Mouse (Mus musculus) heart, embryonic 15.5 days (tissue): ENCODE results near the gene Bag6. TPM values are rescaled to one million over a fixed set of nuclear protein-coding genes. Genes with fewer than 3 reads are reported as not detected.

Experiments used
- ATAC-seq: fragments of 200-750 bp; cut with Nextera tagmentation; replicated peaks from 2 replicates; pipeline ENCODE4 v1.8.0; 2017; ENCODE audit warnings: low read depth, moderate TSS enrichment; ENCODE audit not compliant: insufficient number of reproducible peaks, insufficient read depth, low FRiP score
- H3K27ac ChIP-seq: fragments of 300-500 bp; sonication (generic); 2 replicates; pipeline ENCODE4 v1.5.1; 2015; ENCODE audit warnings: mild to moderate bottlenecking, inconsistent platforms
- H3K27me3 ChIP-seq: fragments of 300-500 bp; sonication (generic); 2 replicates; pipeline ENCODE4 v1.6.1; 2015; ENCODE audit warnings: inconsistent platforms
- H3K36me3 ChIP-seq: fragments of 300-500 bp; sonication (generic); 2 replicates; pipeline ENCODE4 v1.6.1; 2015; ENCODE audit warnings: mild to moderate bottlenecking, inconsistent platforms
- H3K4me1 ChIP-seq: fragments of 300-500 bp; sonication (generic); replicated peaks from 2 replicates; pipeline ENCODE4 v1.6.1; 2015; ENCODE audit warnings: inconsistent platforms
- H3K4me2 ChIP-seq: fragments of 300-500 bp; sonication (generic); 2 replicates; pipeline ENCODE4 v1.6.1; 2015; ENCODE audit warnings: inconsistent platforms, mild to moderate bottlenecking, moderate library complexity
- H3K4me3 ChIP-seq: fragments of 300-500 bp; sonication (generic); 2 replicates; pipeline ENCODE4 v1.5.1; 2015; ENCODE audit warnings: mild to moderate bottlenecking, inconsistent platforms
- H3K9ac ChIP-seq: fragments of 300-500 bp; sonication (generic); 2 replicates; pipeline ENCODE4 v1.6.1; 2015; ENCODE audit warnings: mild to moderate bottlenecking, inconsistent platforms
- H3K9me3 ChIP-seq: fragments of 300-500 bp; sonication (generic); replicated peaks from 2 replicates; pipeline ENCODE4 v1.6.1; 2016; ENCODE audit warnings: inconsistent platforms
- WGBS: fragments of 180-500 bp; shearing (Covaris S2); methylation state at CpG from one replicate; pipeline ENCODE4 v1.1.7; 2015; ENCODE audit warnings: mixed read lengths; 5-methylcytosine and 5-hydroxymethylcytosine counted together
- polyA plus RNA-seq: library from polyadenylated mRNA; unstranded; fragments of >200 nt; fragmentation: Nextera tagmentation; extraction: Ambion mirVana; gene quantifications from 2 replicates; pipeline ENCODE4 v1.2.1, GENCODE M21; 2015

Bag6 gene
- polyA plus RNA-seq, result 40.8 and 44.0 TPM in 2 replicates

DNA sequence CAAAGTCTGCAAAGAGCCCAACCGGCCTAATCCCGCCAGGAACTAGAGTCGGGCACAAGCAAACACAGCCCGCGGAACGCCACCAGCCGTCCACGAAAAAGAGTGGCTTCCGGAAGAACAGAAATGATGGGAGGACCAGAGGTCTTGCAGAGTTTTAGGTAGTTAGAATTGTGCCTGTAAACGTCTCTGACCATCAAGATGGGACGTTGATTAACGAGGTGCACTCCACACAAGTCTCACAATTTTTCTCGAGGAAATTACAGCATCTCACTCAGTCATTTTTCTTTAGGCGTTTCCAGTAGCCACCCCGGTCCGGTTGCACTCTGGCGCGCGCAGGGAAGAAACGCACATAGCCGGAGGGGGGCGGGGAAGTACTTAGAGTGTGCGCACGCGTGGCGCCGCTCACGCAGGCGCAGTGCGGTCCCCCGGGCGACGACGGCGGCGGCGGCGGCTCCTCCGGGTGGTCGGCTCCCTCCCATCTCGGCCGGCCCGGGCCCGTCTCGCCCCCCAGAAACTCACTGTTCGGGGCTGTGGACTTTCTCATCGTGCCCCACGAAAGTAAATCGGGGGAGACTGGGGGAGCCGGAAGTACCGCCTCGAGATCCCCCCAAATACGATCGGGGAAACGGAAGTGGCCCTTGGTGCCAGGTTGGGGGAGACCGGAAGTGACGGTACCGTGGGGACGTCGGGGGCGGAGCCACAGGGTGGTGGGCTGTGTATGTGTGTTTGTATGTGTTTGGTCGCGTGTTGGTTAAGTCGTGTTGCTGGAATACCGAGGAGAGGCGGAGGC lies at the start of gene Bag6:
Gene Bag6, plus strand, starts transcription at position 378 of the 790 bp plus-strand sequence.
- under 1% methylated on average over 66 of the region's 66 CpGs for WGBS

DNA sequence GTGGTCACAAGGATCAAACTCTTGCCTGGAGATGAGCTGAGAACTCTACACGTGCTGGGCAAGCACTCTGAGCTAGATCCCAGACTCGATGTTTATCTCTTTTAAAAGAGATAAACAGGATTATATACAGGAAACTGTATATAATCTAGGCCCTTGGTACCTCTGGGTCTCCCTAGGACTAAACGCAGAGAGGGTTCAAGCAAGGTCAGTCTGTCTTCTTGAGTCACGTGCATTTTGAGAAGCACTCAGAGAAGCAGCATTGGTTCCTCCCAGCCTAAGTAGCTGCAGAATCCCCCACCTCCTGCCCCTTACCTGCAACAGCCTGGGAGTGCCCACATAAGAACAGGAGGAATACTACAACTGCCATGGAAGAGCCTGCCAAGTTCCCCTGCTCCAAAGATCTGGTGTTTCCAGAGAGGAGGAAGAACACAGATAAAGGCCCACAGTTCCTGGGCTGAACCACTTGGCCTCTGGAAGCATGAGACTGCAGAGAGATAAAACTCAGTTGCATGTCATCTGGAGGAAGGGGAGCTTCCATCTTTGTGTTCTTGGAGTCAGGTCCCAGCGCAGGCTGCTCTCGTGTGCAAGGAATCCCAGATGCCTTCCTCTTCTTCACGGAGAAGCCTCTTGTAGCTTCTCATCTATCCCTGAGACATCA lies 49.6 kb upstream of the Bag6 start, which contains the start of gene Ly6g6f:
Gene Ly6g6f, minus strand, starts transcription at position 403 of the 658 bp plus-strand sequence.
- Histone ChIP-seq H3K4me2 (no peak within 1 kb of the TSS), H3K4me3 (no peak within 1 kb of the TSS), H3K4me1 (peaks cover 6% of the 10 kb centered on the region), H3K27me3 (0 out of 2 replicates have a peak, but pooled peaks cover 4% of the 10 kb centered on the region), H3K36me3 (no peaks in the 10 kb centered on the region), H3K9ac (no peak within 1 kb of the TSS), H3K27ac (no peak within 1 kb of the TSS), H3K9me3 (no peaks in the 10 kb centered on the region)
- no peak for ATAC-seq
- 50% methylated on average over 7 of the region's 7 CpGs for WGBS

More for the DNA sequence above, at the start of gene Bag6:
- ATAC-seq, result peak; percentile 95
- Histone ChIP-seq H3K27ac (peak within 1 kb of the TSS; percentile 99), H3K36me3 (peaks cover 25% of the 10 kb centered on the region), H3K27me3 (no peaks in the 10 kb centered on the region), H3K4me1 (peaks cover 14% of the 10 kb centered on the region), H3K9me3 (no peaks in the 10 kb centered on the region), H3K4me3 (peak within 1 kb of the TSS; percentile 88), H3K9ac (peak within 1 kb of the TSS; percentile 82), H3K4me2 (peak within 1 kb of the TSS; percentile 73)

DNA sequence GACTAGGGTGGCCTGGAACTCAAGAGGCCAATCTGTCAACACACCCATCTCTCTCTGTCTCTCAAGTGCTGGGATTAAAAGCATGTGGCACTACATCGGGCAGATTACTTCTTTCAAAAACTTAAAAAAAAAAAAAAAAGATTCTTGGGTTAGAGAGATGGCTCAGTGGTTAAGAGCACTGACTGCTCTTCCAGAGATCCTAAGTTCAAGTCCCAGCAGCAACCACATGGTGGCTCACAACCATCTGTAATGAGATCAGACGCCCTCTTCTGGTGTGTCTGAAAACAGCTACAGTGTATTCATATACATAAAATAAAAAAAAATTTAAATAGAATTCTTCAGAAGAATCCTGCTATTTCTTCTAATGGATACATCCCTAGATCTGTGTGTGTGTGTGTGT lies 46.8 kb upstream of the Bag6 start:
- Histone ChIP-seq H3K27ac (no peak overlapping the region), H3K9ac (no peak overlapping the region), H3K9me3 (no peaks in the 10 kb centered on the region), H3K36me3 (peaks cover 15% of the 10 kb centered on the region), H3K4me2 (no peak overlapping the region), H3K4me3 (no peak overlapping the region), H3K27me3 (no peaks in the 10 kb centered on the region), H3K4me1 (peaks cover 11% of the 10 kb centered on the region)
- 29% methylated on average over 2 of the region's 2 CpGs for WGBS
- ATAC-seq, result no peak

DNA sequence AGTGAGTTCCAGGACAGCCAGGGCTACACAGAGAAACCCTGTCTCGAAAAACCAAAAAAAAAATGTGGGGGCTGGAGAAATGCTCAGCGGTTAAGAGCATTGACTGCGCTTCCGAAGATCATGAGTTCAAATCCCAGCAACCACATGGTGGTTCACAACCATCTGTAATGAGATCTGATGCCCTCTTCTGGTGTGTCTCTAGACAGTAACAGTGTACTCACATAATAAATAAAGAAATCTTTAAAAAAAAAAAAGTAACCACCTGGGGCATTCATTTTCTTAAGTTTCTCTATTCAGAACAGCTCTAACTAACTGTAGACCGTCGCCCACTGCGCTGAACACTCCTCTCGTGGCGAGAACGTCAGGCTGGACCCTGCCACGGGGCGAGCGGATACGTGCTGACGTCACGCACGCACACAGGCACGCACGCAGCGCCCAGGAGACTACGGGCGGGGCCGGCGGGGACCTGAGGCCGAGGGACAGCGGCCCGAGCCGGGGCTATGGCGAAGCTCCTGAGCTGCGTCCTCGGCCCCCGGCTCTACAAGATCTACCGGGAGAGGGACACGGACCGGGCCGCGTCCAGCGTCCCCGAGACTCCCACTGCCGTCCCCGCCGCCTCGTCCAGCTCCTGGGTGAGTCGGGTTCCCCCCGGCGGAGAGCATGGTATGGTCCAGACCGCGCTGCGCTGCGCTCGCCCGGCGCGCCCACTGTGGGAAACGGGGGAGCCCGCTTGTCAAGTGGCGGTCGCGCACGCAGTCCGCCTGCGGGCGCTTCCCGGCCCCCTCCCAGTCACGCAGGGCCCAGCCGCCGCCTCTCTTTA lies 45.9 kb upstream of the Bag6 start, which contains the start of gene Abhd16a:
Gene Abhd16a, plus strand, starts transcription at position 439 of the 820 bp plus-strand sequence.
- no peaks in the 10 kb centered on the region for H3K9me3 ChIP-seq
- peak; percentile 97 for ATAC-seq
- peak within 1 kb of the TSS; percentile 82 for H3K9ac ChIP-seq
- H3K36me3 ChIP-seq, result peaks cover 22% of the 10 kb centered on the region
- 3% methylated on average over 67 of the region's 67 CpGs for WGBS
- peaks cover 11% of the 10 kb centered on the region for H3K4me1 ChIP-seq
- H3K4me2 ChIP-seq, result peak within 1 kb of the TSS; percentile 74
- peak within 1 kb of the TSS; percentile 59 for H3K4me3 ChIP-seq
- H3K27me3 ChIP-seq, result no peaks in the 10 kb centered on the region
- peak within 1 kb of the TSS; percentile 95 for H3K27ac ChIP-seq

DNA sequence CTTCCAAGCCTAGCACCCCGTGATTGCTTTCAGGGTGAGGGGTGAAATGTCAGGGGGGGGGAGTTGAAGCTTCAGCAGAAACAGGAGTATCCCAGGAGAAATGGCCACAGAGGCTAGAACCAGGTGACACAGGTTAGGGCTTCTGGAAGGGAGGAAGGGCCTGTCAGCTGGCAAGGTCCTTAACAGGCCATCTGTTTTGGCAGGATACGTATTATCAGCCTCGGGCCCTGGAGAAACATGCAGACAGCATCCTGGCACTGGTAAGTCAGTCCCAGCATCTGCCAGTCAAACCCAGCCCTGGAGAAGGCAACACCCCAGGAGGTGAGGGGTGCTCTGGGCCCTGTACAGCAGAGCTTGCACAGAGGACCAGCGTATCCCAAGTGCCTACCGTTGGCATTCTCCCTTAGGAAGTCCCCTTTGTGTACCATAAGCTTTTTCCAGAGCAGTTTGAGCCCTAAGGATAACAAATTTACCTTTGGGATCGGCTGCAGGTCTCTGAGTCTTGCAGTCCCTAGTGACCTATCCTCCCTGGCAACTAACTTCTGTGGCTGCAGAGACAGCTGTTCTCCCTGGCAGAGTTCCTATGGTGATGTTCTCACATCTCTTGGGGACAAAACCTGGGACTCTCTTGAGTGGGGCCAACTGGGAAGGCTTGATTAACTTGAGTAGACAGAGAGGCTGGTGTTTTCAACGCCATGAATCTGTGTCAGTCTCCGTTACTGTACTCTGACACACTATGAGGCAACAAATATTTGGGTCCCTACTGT lies 44.6 kb upstream of the Bag6 start:
- peak overlapping the region; percentile 95 for H3K27ac ChIP-seq
- peaks cover 11% of the 10 kb centered on the region for H3K4me1 ChIP-seq
- WGBS, result 55% methylated on average over 8 of the region's 8 CpGs
- peak overlapping the region; percentile 59 for H3K4me3 ChIP-seq
- no peaks in the 10 kb centered on the region for H3K27me3 ChIP-seq
- peak overlapping the region; percentile 82 for H3K9ac ChIP-seq
- ATAC-seq, result no peak
- no peaks in the 10 kb centered on the region for H3K9me3 ChIP-seq
- peak overlapping the region; percentile 74 for H3K4me2 ChIP-seq
- peaks cover 35% of the 10 kb centered on the region for H3K36me3 ChIP-seq

DNA sequence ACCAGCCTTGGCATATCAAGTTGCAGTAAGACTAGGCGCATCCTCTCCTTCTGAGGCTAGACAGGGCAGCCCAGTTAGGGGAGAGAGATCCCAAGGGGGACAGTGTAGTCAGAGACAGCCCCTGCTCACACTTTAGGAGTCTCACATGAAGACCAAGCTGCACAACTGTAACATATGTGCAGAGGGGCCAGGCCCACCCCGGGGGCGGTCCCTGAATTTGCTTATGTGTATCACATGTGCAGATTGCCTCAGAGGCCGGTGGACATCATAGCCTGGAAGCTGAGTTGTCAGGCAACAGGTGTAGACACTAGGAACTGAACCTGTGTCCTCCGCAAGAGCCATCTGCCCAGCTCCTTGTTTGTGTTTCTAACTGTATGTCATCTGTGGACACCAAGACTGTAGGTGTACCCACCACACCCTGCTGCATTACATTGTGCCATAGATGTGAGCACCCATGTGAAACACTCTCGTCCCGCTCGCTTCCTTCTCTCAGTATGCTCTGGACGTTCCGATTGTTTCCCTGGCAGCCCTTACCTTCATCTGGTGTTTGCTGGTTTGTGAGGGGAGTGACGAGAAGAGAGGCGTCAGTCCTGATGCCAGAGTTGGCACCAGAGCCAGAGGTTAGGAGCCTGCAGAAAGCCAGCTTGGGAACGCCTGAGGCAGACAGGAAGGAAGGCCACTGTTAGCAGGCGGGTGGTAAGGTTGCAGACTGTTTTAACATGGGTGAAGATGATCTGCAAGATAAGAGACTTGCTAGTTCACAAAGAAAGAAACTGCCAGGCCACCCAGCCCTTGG lies 42.4 kb upstream of the Bag6 start:
- Histone ChIP-seq H3K4me1 (peaks cover 11% of the 10 kb centered on the region), H3K4me3 (no peak overlapping the region), H3K36me3 (peaks cover 53% of the 10 kb centered on the region), H3K27me3 (no peaks in the 10 kb centered on the region), H3K27ac (no peak overlapping the region), H3K4me2 (no peak overlapping the region), H3K9me3 (no peaks in the 10 kb centered on the region), H3K9ac (no peak overlapping the region)
- WGBS, result 86% methylated on average over 14 of the region's 14 CpGs
- ATAC-seq, result no peak

DNA sequence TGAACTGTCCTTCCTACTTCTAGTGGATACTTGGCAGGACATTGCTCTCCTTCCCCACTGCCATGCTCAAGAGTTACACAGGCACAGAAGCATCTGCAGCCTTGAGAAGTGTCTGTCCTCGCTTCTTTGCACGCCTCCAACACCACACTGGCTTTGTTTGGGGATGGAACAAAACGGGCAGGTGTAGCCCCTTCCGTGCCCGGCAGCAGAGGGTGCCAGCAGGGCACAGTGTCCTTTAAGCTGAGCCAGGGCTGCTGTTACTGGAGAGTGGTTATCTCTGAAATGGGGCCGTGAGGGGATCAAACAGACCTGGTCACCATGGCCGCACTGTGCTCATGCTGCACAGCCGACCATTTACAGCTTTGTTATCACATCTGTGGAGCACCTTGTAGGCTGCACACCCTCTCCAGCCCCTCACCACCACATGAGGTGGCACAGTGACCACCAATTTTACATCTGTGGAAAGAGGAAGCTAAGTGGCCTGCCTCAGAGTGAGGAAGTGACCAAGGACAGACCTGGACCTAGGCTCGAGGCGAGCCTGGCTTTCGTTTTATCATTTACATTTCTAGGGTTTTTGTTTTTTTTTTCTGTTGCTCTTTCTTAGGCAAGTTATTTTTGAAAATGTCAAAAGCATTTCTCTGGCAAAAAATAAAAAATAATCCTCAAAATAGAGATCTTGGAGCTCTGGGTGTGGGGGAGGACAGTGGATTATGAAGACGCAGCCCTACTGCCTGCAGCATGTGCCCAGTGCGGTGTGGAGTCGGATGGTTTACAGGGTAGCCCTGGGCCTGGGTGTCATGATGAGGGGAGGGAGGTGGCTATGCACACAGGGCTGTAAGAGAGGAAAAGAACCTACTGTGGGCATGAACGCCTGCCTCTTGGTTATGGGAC lies 40.3 kb upstream of the Bag6 start:
- 76% methylated on average over 15 of the region's 15 CpGs for WGBS
- H3K27ac ChIP-seq, result no peak overlapping the region
- peaks cover 72% of the 10 kb centered on the region for H3K36me3 ChIP-seq
- no peak overlapping the region for H3K4me3 ChIP-seq
- no peak overlapping the region for H3K4me2 ChIP-seq
- ATAC-seq, result no peak
- no peak overlapping the region for H3K9ac ChIP-seq
- no peaks in the 10 kb centered on the region for H3K9me3 ChIP-seq
- no peaks in the 10 kb centered on the region for H3K27me3 ChIP-seq
- peaks cover 11% of the 10 kb centered on the region for H3K4me1 ChIP-seq

DNA sequence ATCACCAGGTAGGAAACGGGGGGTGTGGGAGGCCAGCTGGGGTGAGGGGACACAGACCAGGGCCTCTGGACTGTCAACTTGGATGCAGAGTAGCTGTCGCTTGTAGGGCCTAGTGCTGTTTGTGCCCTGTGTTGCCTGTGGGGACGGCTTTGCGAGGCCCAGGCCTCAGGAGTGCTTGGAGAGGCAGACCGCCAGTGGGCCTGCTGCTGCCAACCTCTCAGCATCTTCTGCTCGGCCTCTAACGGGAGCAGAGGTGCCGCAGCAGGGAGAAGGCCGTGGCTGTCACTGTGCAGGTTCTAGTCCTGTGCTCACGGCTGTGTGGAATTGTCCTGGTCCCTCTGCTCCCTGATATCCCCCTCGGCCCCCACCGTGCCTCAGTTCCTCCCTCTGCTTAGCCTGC lies 38.4 kb upstream of the Bag6 start:
- WGBS, result 87% methylated on average over 12 of the region's 12 CpGs
- Histone ChIP-seq H3K27ac (no peak overlapping the region; the same call in 1 of the 2 replicates), H3K9ac (no peak overlapping the region), H3K36me3 (peaks cover 85% of the 10 kb centered on the region), H3K27me3 (no peaks in the 10 kb centered on the region), H3K4me2 (no peak overlapping the region), H3K9me3 (no peaks in the 10 kb centered on the region), H3K4me3 (no peak overlapping the region), H3K4me1 (no peaks in the 10 kb centered on the region)
- no peak for ATAC-seq

DNA sequence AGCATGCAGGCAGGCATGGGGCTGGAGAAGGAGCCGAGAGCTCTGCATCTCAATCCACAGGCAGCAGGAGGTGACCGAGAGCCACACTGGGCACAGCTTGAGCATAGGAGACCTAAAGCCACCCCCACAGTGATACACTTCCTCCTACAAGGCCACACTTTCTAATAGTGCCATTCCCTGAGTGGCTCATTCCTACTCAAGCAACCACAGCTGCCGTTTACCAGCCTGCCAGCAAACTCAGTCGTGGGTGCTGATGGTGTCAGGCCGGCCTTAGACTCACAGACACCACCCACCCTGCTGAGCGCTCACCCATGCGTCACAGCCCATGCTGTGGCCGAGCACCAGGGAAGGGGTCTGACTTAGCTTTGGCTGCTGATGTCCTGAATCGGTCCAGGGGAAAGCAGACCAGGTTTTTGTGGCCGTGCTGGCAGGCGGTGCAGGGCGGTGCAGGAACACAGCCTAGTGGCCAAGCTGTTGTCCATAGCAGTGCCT lies 37.8 kb upstream of the Bag6 start:
- ATAC-seq, result no peak

More for the DNA sequence above, 37.8 kb upstream of the Bag6 start:
- no peaks in the 10 kb centered on the region for H3K9me3 ChIP-seq
- H3K27ac ChIP-seq, result no peak overlapping the region
- no peak overlapping the region for H3K4me3 ChIP-seq
- no peak overlapping the region for H3K4me2 ChIP-seq
- no peaks in the 10 kb centered on the region for H3K27me3 ChIP-seq
- no peak overlapping the region for H3K9ac ChIP-seq
- H3K36me3 ChIP-seq, result peaks cover 88% of the 10 kb centered on the region
- 86% methylated on average over 12 of the region's 12 CpGs for WGBS
- peaks cover 3% of the 10 kb centered on the region; the same call in 1 of the 2 replicates for H3K4me1 ChIP-seq
